Mouse (Mus musculus): ENCODE results near the gene Gm49387. TPM values are rescaled to one million over a fixed set of nuclear protein-coding genes. Genes with fewer than 3 reads are reported as not detected.

Gene Gm49387
- polyA plus RNA-seq, 1 experiment = not detected

GRCm38 (mm10) chr14:31571419-31571818 is 69.3 kb downstream of the Gm49387 start:
- TF ChIP-seq CTCF (IDR thresholded peaks at IDR 0.05; ENCODE audit: low read depth, low read length) = no peak
- TF ChIP-seq POLR2A (IDR thresholded peaks at IDR 0.05; ENCODE audit: insufficient read depth, low read length) = no peak
- no peak for TF ChIP-seq EP300 (IDR thresholded peaks at IDR 0.05; ENCODE audit: insufficient read depth, low read depth, low read length)
- H3K4me3 ChIP-seq (ENCODE audit: low read depth, low read length) = no peak overlapping the region
- H3K27me3 ChIP-seq (ENCODE audit: control insufficient read depth, insufficient read depth, low read length, poor library complexity, severe bottlenecking) = no peaks in the 10 kb centered on the region
- no peaks in the 10 kb centered on the region for H3K9me3 ChIP-seq (replicated peaks; ENCODE audit: control insufficient read depth, insufficient read depth, low read length, poor library complexity, severe bottlenecking)
- no peak overlapping the region for H3K9ac ChIP-seq (ENCODE audit: low read depth, poor library complexity, severe bottlenecking)
- no peaks in the 10 kb centered on the region for H3K36me3 ChIP-seq (ENCODE audit: control insufficient read depth, insufficient read depth, low read length, poor library complexity, severe bottlenecking)
- H3K4me1 ChIP-seq (ENCODE audit: control insufficient read depth, insufficient read depth, low read length) = no peaks in the 10 kb centered on the region
- H3K27ac ChIP-seq (ENCODE audit: insufficient read depth, low read length) = no peak overlapping the region

GRCm38 (mm10) chr14:31570131-31570951 is 70.3 kb downstream of the Gm49387 start:
- no peak overlapping the region for H3K4me3 ChIP-seq (ENCODE audit: low read depth, low read length)
- H3K27me3 ChIP-seq (ENCODE audit: control insufficient read depth, insufficient read depth, low read length, poor library complexity, severe bottlenecking) = no peaks in the 10 kb centered on the region
- no peaks in the 10 kb centered on the region for H3K9me3 ChIP-seq (replicated peaks; ENCODE audit: control insufficient read depth, insufficient read depth, low read length, poor library complexity, severe bottlenecking)
- no peaks in the 10 kb centered on the region for H3K4me1 ChIP-seq (ENCODE audit: control insufficient read depth, insufficient read depth, low read length)
- TF ChIP-seq POLR2A (IDR thresholded peaks at IDR 0.05; ENCODE audit: insufficient read depth, low read length) = no peak
- H3K36me3 ChIP-seq (ENCODE audit: control insufficient read depth, insufficient read depth, low read length, poor library complexity, severe bottlenecking) = no peaks in the 10 kb centered on the region
- H3K27ac ChIP-seq (ENCODE audit: insufficient read depth, low read length) = no peak overlapping the region
- H3K9ac ChIP-seq (ENCODE audit: low read depth, poor library complexity, severe bottlenecking) = no peak overlapping the region

DNA sequence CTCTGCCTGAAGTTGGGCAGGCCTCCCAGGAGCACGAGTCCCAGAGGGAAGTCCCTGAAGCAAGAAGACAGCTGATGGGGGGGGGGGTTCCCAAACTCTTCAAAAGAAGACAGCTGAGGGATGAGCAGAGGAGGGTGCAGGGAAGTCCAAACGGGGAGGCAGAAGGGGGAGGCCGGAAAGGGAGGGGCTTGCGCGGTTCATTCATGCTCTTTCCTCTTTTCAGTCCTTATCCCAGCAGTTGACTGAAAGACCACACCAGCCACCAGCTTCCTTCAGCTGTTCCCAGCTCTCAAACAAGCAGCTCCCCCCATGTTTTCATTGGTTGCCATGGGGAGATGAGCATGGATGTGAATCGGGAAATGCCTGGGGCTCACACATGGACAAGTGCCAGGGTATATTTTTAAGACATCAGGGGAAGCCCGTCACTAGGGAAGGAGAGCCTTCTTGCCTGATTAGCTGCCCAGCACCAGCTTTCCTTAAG is 71.5 kb downstream of the Gm49387 start:
- TF ChIP-seq CTCF (IDR thresholded peaks at IDR 0.05; ENCODE audit: low read depth, low read length) (no peak), EP300 (IDR thresholded peaks at IDR 0.05; ENCODE audit: insufficient read depth, low read depth, low read length) (no peak), POLR2A (IDR thresholded peaks at IDR 0.05; ENCODE audit: insufficient read depth, low read length) (no peak)
- H3K27me3 ChIP-seq (ENCODE audit: control insufficient read depth, insufficient read depth, low read length, poor library complexity, severe bottlenecking) = no peaks in the 10 kb centered on the region
- no peak overlapping the region for H3K4me3 ChIP-seq (ENCODE audit: low read depth, low read length)
- H3K4me1 ChIP-seq (ENCODE audit: control insufficient read depth, insufficient read depth, low read length) = no peaks in the 10 kb centered on the region
- no peaks in the 10 kb centered on the region for H3K36me3 ChIP-seq (ENCODE audit: control insufficient read depth, insufficient read depth, low read length, poor library complexity, severe bottlenecking)
- no peak overlapping the region for H3K27ac ChIP-seq (ENCODE audit: insufficient read depth, low read length)
- no peak overlapping the region for H3K9ac ChIP-seq (ENCODE audit: low read depth, poor library complexity, severe bottlenecking)
- no peaks in the 10 kb centered on the region for H3K9me3 ChIP-seq (replicated peaks; ENCODE audit: control insufficient read depth, insufficient read depth, low read length, poor library complexity, severe bottlenecking)

GRCm38 (mm10) chr14:31565478-31566212 is 75.0 kb downstream of the Gm49387 start:
- H3K27ac ChIP-seq (ENCODE audit: insufficient read depth, low read length) = no peak overlapping the region
- no peak overlapping the region for H3K4me3 ChIP-seq (ENCODE audit: low read depth, low read length)
- no peaks in the 10 kb centered on the region for H3K9me3 ChIP-seq (replicated peaks; ENCODE audit: control insufficient read depth, insufficient read depth, low read length, poor library complexity, severe bottlenecking)
- H3K4me1 ChIP-seq (ENCODE audit: control insufficient read depth, insufficient read depth, low read length) = no peaks in the 10 kb centered on the region
- no peaks in the 10 kb centered on the region for H3K36me3 ChIP-seq (ENCODE audit: control insufficient read depth, insufficient read depth, low read length, poor library complexity, severe bottlenecking)
- no peaks in the 10 kb centered on the region for H3K27me3 ChIP-seq (ENCODE audit: control insufficient read depth, insufficient read depth, low read length, poor library complexity, severe bottlenecking)
- TF ChIP-seq POLR2A (IDR thresholded peaks at IDR 0.05; ENCODE audit: insufficient read depth, low read length) (no peak), CTCF (IDR thresholded peaks at IDR 0.05; ENCODE audit: low read depth, low read length) (no peak), EP300 (IDR thresholded peaks at IDR 0.05; ENCODE audit: insufficient read depth, low read depth, low read length) (no peak)
- no peak overlapping the region for H3K9ac ChIP-seq (ENCODE audit: low read depth, poor library complexity, severe bottlenecking)

GRCm38 (mm10) chr14:31564452-31565179 is 76.1 kb downstream of the Gm49387 start:
- TF ChIP-seq POLR2A (IDR thresholded peaks at IDR 0.05; ENCODE audit: insufficient read depth, low read length) = no peak
- TF ChIP-seq EP300 (IDR thresholded peaks at IDR 0.05; ENCODE audit: insufficient read depth, low read depth, low read length) = no peak
- no peak for TF ChIP-seq CTCF (IDR thresholded peaks at IDR 0.05; ENCODE audit: low read depth, low read length)
- Histone ChIP-seq H3K27me3 (ENCODE audit: control insufficient read depth, insufficient read depth, low read length, poor library complexity, severe bottlenecking) (no peaks in the 10 kb centered on the region), H3K36me3 (ENCODE audit: control insufficient read depth, insufficient read depth, low read length, poor library complexity, severe bottlenecking) (no peaks in the 10 kb centered on the region), H3K9me3 (replicated peaks; ENCODE audit: control insufficient read depth, insufficient read depth, low read length, poor library complexity, severe bottlenecking) (no peaks in the 10 kb centered on the region), H3K9ac (ENCODE audit: low read depth, poor library complexity, severe bottlenecking) (no peak overlapping the region), H3K4me1 (ENCODE audit: control insufficient read depth, insufficient read depth, low read length) (no peaks in the 10 kb centered on the region), H3K4me3 (ENCODE audit: low read depth, low read length) (no peak overlapping the region), H3K27ac (ENCODE audit: insufficient read depth, low read length) (no peak overlapping the region)
